Mouse (Mus musculus) brown adipose tissue, adult 24 weeks (tissue): ENCODE measurements around the gene Rgs8. TPM values are rescaled to one million over a fixed set of nuclear protein-coding genes. Genes with fewer than 3 reads are reported as not detected.

ENCODE experiments used
- H3K27ac ChIP-seq: fragments of 200-500 bp; replicated peaks from 2 replicates; pipeline ENCODE4 v1.5.1; 2012; ENCODE audit warnings: low read depth, mild to moderate bottlenecking, low read length
- H3K4me1 ChIP-seq: fragments of 200-500 bp; 2 replicates; pipeline ENCODE4 v1.6.1; 2012; ENCODE audit warnings: low read length, mixed read lengths; ENCODE audit not compliant: control insufficient read depth, insufficient read depth, insufficient read length
- H3K4me3 ChIP-seq: fragments of 200-500 bp; 2 replicates; pipeline ENCODE4 v1.5.1; 2012; ENCODE audit warnings: low read depth, mild to moderate bottlenecking, low read length, moderate library complexity; ENCODE audit not compliant: insufficient read depth
- polyA plus RNA-seq: library from polyadenylated mRNA; stranded (reverse); fragments of >200 nt; gene quantifications from 2 replicates; pipeline ENCODE4 v1.2.4, GENCODE M21; 2012; ENCODE audit not compliant: missing spikeins, insufficient read depth, insufficient read length

Rgs8 gene
- polyA plus RNA-seq, 1 experiment = not detected

- no peaks in the 10 kb centered on the region for H3K4me1 ChIP-seq
- H3K27ac ChIP-seq = no peak overlapping the region
Measured at GRCm38 (mm10) chr1:153709451-153709850, 56.6 kb downstream of the Rgs8 start.

DNA sequence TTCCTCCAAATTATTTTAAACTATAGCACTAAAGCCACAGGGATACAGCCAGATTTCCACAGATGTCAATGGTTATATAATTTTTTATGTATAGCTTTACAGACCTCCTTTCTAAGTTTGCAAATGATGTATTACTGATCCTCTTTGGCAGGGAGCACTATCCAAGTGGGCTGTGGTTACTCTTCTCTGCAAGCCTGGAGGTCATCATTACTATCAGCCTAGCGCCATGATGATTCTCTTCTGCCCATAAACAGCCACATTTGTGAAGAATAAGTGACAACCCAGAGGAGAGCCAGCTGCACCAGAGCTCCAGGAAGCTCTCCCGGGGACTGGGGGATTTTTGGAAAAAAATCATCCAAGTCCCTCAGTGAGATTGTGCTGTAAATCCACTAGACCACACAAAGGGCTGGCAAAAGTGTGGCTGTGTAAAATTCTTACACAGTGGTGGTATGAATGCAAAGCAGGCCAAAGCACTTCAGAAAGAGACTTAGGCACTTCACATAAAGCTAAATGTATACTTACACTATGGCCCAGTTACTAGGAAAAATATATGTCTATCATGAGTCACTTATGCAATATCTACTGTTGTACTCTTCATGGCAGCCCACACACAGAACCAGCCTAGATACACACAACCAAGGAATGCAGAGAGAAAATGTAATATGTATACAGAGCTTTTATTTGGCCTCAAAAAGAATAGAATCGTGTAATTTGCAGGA, 58.9 kb downstream of the Rgs8 start:
- H3K4me1 ChIP-seq = no peaks in the 10 kb centered on the region
- no peak overlapping the region for H3K4me3 ChIP-seq
- H3K27ac ChIP-seq = no peak overlapping the region

More at GRCm38 (mm10) chr1:153709451-153709850, 56.6 kb downstream of the Rgs8 start:
- no peak overlapping the region for H3K4me3 ChIP-seq

- no peak overlapping the region for H3K27ac ChIP-seq
Measured at GRCm38 (mm10) chr1:153712633-153713032, 59.8 kb downstream of the Rgs8 start.

DNA sequence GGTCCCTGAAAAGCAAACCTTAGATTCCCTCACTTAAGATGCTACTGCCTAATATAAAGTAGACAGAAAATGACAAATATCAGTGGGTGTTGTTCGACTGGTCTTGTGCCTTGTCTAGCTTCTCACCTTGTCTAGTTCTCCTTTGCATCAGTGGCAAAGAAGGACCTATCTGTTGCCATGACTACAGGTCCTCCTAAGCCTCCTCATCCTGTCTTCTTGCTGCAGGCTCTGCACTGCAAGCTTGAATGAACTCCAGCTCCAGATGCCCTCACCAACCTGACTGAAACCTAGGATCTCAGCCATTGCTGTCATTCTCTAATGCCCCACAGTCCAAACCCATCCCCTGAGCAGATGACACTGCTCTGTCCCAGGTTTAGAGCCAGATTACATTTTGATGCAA, 65.2 kb downstream of the Rgs8 start:
- H3K4me1 ChIP-seq = peaks cover 9% of the 10 kb centered on the region; the same call in 1 of the 2 replicates
- no peak overlapping the region for H3K4me3 ChIP-seq
- H3K27ac ChIP-seq = no peak overlapping the region

More at GRCm38 (mm10) chr1:153712633-153713032, 59.8 kb downstream of the Rgs8 start:
- Histone ChIP-seq H3K4me1 (no peaks in the 10 kb centered on the region), H3K4me3 (no peak overlapping the region)

GRCm38 (mm10) chr1:153720935-153721334, 68.1 kb downstream of the Rgs8 start:
- peaks cover 9% of the 10 kb centered on the region; the same call in 1 of the 2 replicates for H3K4me1 ChIP-seq
- H3K4me3 ChIP-seq = no peak overlapping the region
- no peak overlapping the region for H3K27ac ChIP-seq

GRCm38 (mm10) chr1:153721565-153722310, 68.9 kb downstream of the Rgs8 start:
- no peak overlapping the region for H3K4me3 ChIP-seq

GRCm38 (mm10) chr1:153723426-153723825, 70.6 kb downstream of the Rgs8 start:
- Histone ChIP-seq H3K27ac (no peak overlapping the region), H3K4me1 (peaks cover 9% of the 10 kb centered on the region; the same call in 1 of the 2 replicates)

More at GRCm38 (mm10) chr1:153721565-153722310, 68.9 kb downstream of the Rgs8 start:
- Histone ChIP-seq H3K27ac (no peak overlapping the region), H3K4me1 (peaks cover 9% of the 10 kb centered on the region; the same call in 1 of the 2 replicates)

DNA sequence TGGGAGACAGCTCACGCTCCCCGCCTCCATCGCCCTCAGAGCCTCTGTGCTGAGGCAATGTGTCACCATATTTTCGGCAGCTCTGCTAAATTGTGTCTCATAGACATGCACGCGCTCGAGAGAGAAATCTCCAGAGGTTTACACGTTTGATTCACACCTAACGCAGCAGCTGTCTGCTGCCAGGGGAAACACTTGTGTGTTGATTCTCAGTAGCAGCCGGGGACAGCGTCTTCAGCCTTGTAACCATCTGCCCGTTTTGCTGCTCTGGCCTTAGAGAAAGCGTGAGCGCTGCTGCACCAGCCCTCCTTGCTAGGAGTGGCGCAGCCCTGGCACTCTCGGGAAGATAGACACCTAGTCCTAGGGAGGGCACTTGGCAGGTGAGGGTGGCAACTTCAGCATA, 73.8 kb downstream of the Rgs8 start:
- Histone ChIP-seq H3K4me3 (no peak overlapping the region), H3K4me1 (peaks cover 5% of the 10 kb centered on the region; the same call in 1 of the 2 replicates), H3K27ac (no peak overlapping the region)

More at GRCm38 (mm10) chr1:153723426-153723825, 70.6 kb downstream of the Rgs8 start:
- no peak overlapping the region for H3K4me3 ChIP-seq

DNA sequence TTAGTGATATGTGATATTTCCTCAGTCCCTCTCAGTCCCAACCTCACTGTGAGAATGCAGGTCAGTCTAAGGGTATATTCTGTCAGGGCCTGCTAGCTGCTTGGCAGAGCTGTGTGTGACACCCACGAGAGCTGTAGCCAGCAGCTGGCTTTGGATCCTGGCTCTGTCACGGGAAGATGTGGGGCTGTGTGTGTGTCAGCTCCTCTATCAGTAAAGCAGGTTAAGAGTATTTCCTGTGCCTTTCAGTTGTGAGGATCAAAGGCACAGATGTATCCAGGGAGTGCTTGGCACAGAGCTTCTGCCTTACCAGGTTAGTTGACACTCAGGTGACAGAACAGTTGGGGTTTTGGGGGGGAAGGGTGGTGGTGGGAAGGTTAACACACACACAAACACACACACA, 77.0 kb downstream of the Rgs8 start:
- Histone ChIP-seq H3K4me3 (no peak overlapping the region), H3K27ac (no peak overlapping the region), H3K4me1 (no peaks in the 10 kb centered on the region)

- Histone ChIP-seq H3K4me3 (no peak overlapping the region), H3K27ac (no peak overlapping the region), H3K4me1 (no peaks in the 10 kb centered on the region)
Measured at GRCm38 (mm10) chr1:153730671-153731070, 77.8 kb downstream of the Rgs8 start.

DNA sequence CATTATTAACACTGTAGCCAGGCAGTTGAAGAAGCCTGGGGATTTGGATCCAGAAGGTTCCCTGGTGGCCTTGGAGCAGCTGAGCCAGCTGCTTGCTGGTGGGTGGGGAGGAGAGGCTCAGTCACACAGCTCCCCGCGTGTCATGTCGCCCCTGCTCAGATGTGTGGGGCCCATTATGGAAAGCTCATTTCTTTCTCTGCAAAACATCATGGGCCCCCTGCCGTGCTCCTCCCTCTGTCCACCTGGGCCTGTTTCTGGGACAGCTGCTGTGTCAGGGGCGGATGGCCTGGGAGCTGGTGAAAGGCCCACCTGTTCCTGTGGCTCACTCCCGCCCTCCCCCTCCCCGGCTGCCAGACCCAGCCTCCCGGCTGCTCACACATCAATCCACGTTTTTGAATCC, 80.4 kb downstream of the Rgs8 start:
- Histone ChIP-seq H3K27ac (no peak overlapping the region), H3K4me1 (no peaks in the 10 kb centered on the region), H3K4me3 (no peak overlapping the region)

DNA sequence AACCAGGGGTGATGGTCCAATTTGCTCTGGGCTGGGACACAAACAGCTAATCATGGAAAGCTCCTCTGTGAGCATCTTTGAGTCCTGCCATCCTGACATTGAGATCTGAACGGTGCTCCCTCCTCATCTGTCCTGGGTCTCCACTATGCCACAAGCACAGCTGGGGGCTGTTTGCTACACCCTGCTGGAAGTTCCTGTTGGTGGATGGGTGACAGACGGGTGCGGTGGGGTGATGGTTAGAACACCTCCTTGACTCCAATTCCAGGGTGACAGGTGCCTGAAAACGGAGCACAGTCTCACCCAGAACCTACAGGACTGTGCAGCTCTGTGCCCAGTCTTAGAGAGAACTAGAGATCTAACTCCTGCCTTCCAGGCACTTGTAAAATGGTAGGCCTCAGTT, 82.0 kb downstream of the Rgs8 start:
- no peak overlapping the region for H3K27ac ChIP-seq
- H3K4me3 ChIP-seq = no peak overlapping the region
- H3K4me1 ChIP-seq = no peaks in the 10 kb centered on the region

- H3K27ac ChIP-seq = no peak overlapping the region
- no peaks in the 10 kb centered on the region for H3K4me1 ChIP-seq
- H3K4me3 ChIP-seq = no peak overlapping the region
Measured at GRCm38 (mm10) chr1:153736096-153736495, 83.3 kb downstream of the Rgs8 start.

- Histone ChIP-seq H3K27ac (no peak overlapping the region), H3K4me3 (no peak overlapping the region), H3K4me1 (no peaks in the 10 kb centered on the region)
Measured at GRCm38 (mm10) chr1:153737101-153738085, 84.6 kb downstream of the Rgs8 start.
